In the genomic region with DNA sequence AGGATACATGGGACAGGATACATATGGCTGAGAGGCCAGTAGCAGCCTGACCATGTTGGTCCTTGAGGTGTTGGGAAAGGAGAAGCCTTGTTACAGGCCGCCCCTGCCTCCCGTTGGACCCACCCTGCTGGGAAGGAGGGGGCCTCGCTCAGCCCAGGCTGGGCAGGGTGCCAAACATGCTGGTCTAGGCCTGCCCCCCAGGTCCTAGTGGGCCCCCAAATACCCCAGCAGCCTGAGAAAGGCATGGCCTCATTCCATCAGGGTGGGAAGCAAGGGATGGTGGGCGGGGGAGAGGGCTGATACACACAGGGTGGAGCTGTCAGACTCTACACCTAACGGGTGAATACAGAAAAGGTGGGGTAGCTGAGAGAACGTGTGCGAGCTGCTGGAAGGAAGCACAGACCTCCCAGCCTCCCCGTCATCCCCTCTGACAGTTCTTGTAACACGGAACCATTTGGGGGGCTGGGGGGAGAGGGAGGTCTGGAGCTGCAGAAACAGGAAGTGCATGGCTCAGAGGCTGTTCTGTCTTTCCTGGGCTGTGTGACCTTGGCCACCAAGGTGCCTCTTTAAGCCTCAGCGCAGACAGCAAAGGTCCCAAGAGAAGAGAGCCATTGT, we compare ENCODE assay signal across 9 mouse cellular contexts. TPM values are rescaled to one million over a fixed set of nuclear protein-coding genes. Genes with fewer than 3 reads are reported as not detected.
DNase-seq lines count a peak whose midpoint lies in the region; ATAC-seq lines count a peak whose summit lies in the region.
"Had no signal": no experiment of that assay in that cellular context is flagged by ENCODE, and none has a peak within 500 bp of the region (broad histone marks: within the 10 kb centered on the region; RNA-seq: fewer than 3 reads in every experiment).

No protein-coding gene starts in this region.

- H3K27me3 ChIP-seq in heart, embryonic 12.5 days (replicated peaks), result no peaks in the 10 kb centered on the region
- no peaks in the 10 kb centered on the region for H3K27me3 ChIP-seq in midbrain, embryonic 12.5 days

- H3K27ac ChIP-seq in heart, embryonic 12.5 days (ENCODE audit: poor library complexity, severe bottlenecking), result peak overlapping the region; percentile 94
- H3K27ac ChIP-seq in midbrain, embryonic 12.5 days (replicated peaks), result peak overlapping the region; percentile 39

- H3K4me2 ChIP-seq in heart, embryonic 12.5 days, result peak overlapping the region; percentile 86
- H3K4me2 ChIP-seq in midbrain, embryonic 12.5 days (replicated peaks), result peak overlapping the region; percentile 10; the same call in 1 of the 2 replicates

- peak overlapping the region; percentile 20 for H3K4me3 ChIP-seq in heart, embryonic 12.5 days
- no peak overlapping the region for H3K4me3 ChIP-seq in midbrain, embryonic 12.5 days
- H3K4me3 ChIP-seq: megakaryocyte, embryonic 14.5 days had no signal

- H3K36me3 ChIP-seq in heart, embryonic 12.5 days, result peaks cover 60% of the 10 kb centered on the region
- H3K36me3 ChIP-seq in midbrain, embryonic 12.5 days, result peaks cover 47% of the 10 kb centered on the region

- WGBS in heart, embryonic 12.5 days, result 27% methylated on average over 10 of the region's 10 CpGs
- WGBS in midbrain, embryonic 12.5 days, result 75% methylated on average over 10 of the region's 10 CpGs

- H3K4me1 ChIP-seq in heart, embryonic 12.5 days (replicated peaks), result peaks cover 64% of the 10 kb centered on the region
- H3K4me1 ChIP-seq in midbrain, embryonic 12.5 days, result peaks cover 60% of the 10 kb centered on the region

- H3K9me3 ChIP-seq in heart, embryonic 12.5 days (replicated peaks), result no peaks in the 10 kb centered on the region
- no peaks in the 10 kb centered on the region for H3K9me3 ChIP-seq in midbrain, embryonic 12.5 days
- H3K9me3 ChIP-seq: megakaryocyte, embryonic 14.5 days had no signal

- peak; percentile 19 for ATAC-seq in heart, embryonic 12.5 days (ENCODE audit: insufficient number of reproducible peaks, low FRiP score)
- ATAC-seq in midbrain, embryonic 12.5 days (ENCODE audit: low FRiP score, low read depth), result no peak
- ATAC-seq in cerebellum, adult (ENCODE audit: insufficient number of reproducible peaks, low FRiP score, low TSS enrichment), result no peak

- DNase-seq in retina, postnatal 1 day, result peak; percentile 78
- DNase-seq in retina, embryonic 14.5 days (ENCODE audit: low spot score), result no peak
- peak; percentile 65 to 83 for DNase-seq in kidney, postnatal 25 days
- no peak for DNase-seq in gastrocnemius, postnatal 4 days (ENCODE audit: low spot score in 2 of 2)
- DNase-seq in cerebellum, adult 8-10 months, result no peak

- peak overlapping the region; percentile 62 for H3K9ac ChIP-seq in heart, embryonic 12.5 days
- peak overlapping the region; percentile 16; the same call in 1 of the 2 replicates for H3K9ac ChIP-seq in midbrain, embryonic 12.5 days (replicated peaks)

RNA-seq across cellular contexts. Expression of a gene that starts 4.6 kb away (rescaled TPM):
- 23.5 and 25.3 TPM in 2 replicates for polyA plus RNA-seq in heart, embryonic 12.5 days (2016; fragmentation: Nextera tagmentation; extraction: Ambion mirVana)
- 15.5 and 17.0 TPM in 2 replicates for polyA plus RNA-seq in midbrain, embryonic 12.5 days (2016; fragmentation: Nextera tagmentation; extraction: Ambion mirVana)
- total RNA-seq in gastrocnemius, postnatal 4 days (2021), result 10 to 100 TPM; 26.1 to 26.8 TPM

RNA-seq across cellular contexts. Expression of a gene that starts 5.7 kb away (rescaled TPM):
- 23.0 and 29.2 TPM in 2 replicates for polyA plus RNA-seq in heart, embryonic 12.5 days (2016; fragmentation: Nextera tagmentation; extraction: Ambion mirVana)
- polyA plus RNA-seq in midbrain, embryonic 12.5 days (2016; fragmentation: Nextera tagmentation; extraction: Ambion mirVana), result 27.9 and 30.9 TPM in 2 replicates
- total RNA-seq in gastrocnemius, postnatal 4 days (2021), result 10 to 100 TPM; 15.6 to 16.9 TPM

RNA-seq across cellular contexts. Expression of a gene that starts 15.0 kb away (rescaled TPM):
- polyA plus RNA-seq in heart, embryonic 12.5 days (2016; fragmentation: Nextera tagmentation; extraction: Ambion mirVana), result 22.5 and 25.8 TPM in 2 replicates
- polyA plus RNA-seq in midbrain, embryonic 12.5 days (2016; fragmentation: Nextera tagmentation; extraction: Ambion mirVana), result 3.7 and 4.4 TPM in 2 replicates
- 10 to 100 TPM; 19.0 to 21.6 TPM for total RNA-seq in gastrocnemius, postnatal 4 days (2021)

RNA-seq across cellular contexts. Expression of a gene that starts 43.6 kb away (rescaled TPM):
- polyA plus RNA-seq in heart, embryonic 12.5 days (2016; fragmentation: Nextera tagmentation; extraction: Ambion mirVana), result 52.4 and 52.5 TPM in 2 replicates
- polyA plus RNA-seq in midbrain, embryonic 12.5 days (2016; fragmentation: Nextera tagmentation; extraction: Ambion mirVana), result 42.4 and 47.0 TPM in 2 replicates
- 10 to 100 TPM; 51.9 to 57.3 TPM for total RNA-seq in gastrocnemius, postnatal 4 days (2021)

RNA-seq across cellular contexts. Expression of a gene that starts 49.4 kb away (rescaled TPM):
- 0.17 and 0.37 TPM in 2 replicates for polyA plus RNA-seq in heart, embryonic 12.5 days (2016; fragmentation: Nextera tagmentation; extraction: Ambion mirVana)
- polyA plus RNA-seq in midbrain, embryonic 12.5 days (2016; fragmentation: Nextera tagmentation; extraction: Ambion mirVana), result 0.13 and 0.37 TPM in 2 replicates
- under 1 TPM; 0.37 to 0.60 TPM for total RNA-seq in gastrocnemius, postnatal 4 days (2021)

Comparison
In these comparisons a context has a peak if more than half of its experiments do, and no peak if none do; other contexts are left out.
1. DNase-seq: peak in retina, postnatal 1 day (single experiment) and kidney, postnatal 25 days (2 of 2); none in retina, embryonic 14.5 days (single experiment), gastrocnemius, postnatal 4 days (0 of 2) and cerebellum, adult 8-10 months (single experiment).